Mouse (Mus musculus) macrophage (primary cell): ENCODE results near the gene Nyx. TPM values are rescaled to one million over a fixed set of nuclear protein-coding genes. Genes with fewer than 3 reads are reported as not detected.

Source experiments
- H3K27ac ChIP-seq: fragments of 350-480 bp; formaldehyde crosslinking; 2 replicates; pipeline ENCODE4 v1.9.0; 2021
- H3K36me3 ChIP-seq: fragments of 350-480 bp; formaldehyde crosslinking; 2 replicates; pipeline ENCODE4 v1.9.0; 2021; ENCODE audit errors: inconsistent target
- H3K4me3 ChIP-seq: fragments of 350-480 bp; formaldehyde crosslinking; 2 replicates; pipeline ENCODE4 v1.9.0; 2021; ENCODE audit errors: inconsistent target
- H3K79me2 ChIP-seq: fragments of 350-480 bp; formaldehyde crosslinking; 2 replicates; pipeline ENCODE4 v1.9.0; 2021; ENCODE audit errors: inconsistent target
- WGBS: methylation state at CpG from one replicate; pipeline ENCODE4 v1.1.7; 2026; ENCODE audit warnings: inconsistent platforms; ENCODE audit not compliant: missing documents; 5-methylcytosine and 5-hydroxymethylcytosine counted together
- polyA plus RNA-seq: library from polyadenylated mRNA; stranded (reverse); fragments of 250-400 nt; gene quantifications from 3 replicates; pipeline ENCODE4 v1.2.4, GENCODE M21; 2018; ENCODE audit warnings: inconsistent platforms

Gene Nyx
- polyA plus RNA-seq, 1 experiment from 2014 or later, result not detected

- Histone ChIP-seq H3K79me2 (no peaks in the 10 kb centered on the region), H3K36me3 (no peaks in the 10 kb centered on the region), H3K4me3 (no peak overlapping the region), H3K27ac (peak overlapping the region; percentile 54)
- 63% methylated on average over 5 of the region's 6 CpGs for WGBS
These were observed 50.5 kb downstream of the Nyx start for GRCm38 (mm10) chrX:13516451-13516850.

GRCm38 (mm10) chrX:13518019-13518418, 52.1 kb downstream of the Nyx start:
- Histone ChIP-seq H3K36me3 (no peaks in the 10 kb centered on the region), H3K79me2 (no peaks in the 10 kb centered on the region), H3K27ac (peak overlapping the region; percentile 40), H3K4me3 (no peak overlapping the region)
- 44% methylated on average over 10 of the region's 10 CpGs for WGBS

- Histone ChIP-seq H3K4me3 (no peak overlapping the region), H3K36me3 (no peaks in the 10 kb centered on the region), H3K27ac (no peak overlapping the region), H3K79me2 (no peaks in the 10 kb centered on the region)
- WGBS, result 84% methylated on average over 4 of the region's 4 CpGs
These were observed 53.0 kb downstream of the Nyx start for GRCm38 (mm10) chrX:13518781-13519407.

- H3K4me3 ChIP-seq, result no peak overlapping the region
- no peaks in the 10 kb centered on the region for H3K36me3 ChIP-seq
- H3K27ac ChIP-seq, result no peak overlapping the region
- WGBS, result 80% methylated on average over 3 of the region's 5 CpGs
- no peaks in the 10 kb centered on the region for H3K79me2 ChIP-seq
These were observed 53.5 kb downstream of the Nyx start for GRCm38 (mm10) chrX:13519408-13519783.

- Histone ChIP-seq H3K4me3 (no peak overlapping the region), H3K79me2 (no peaks in the 10 kb centered on the region), H3K36me3 (no peaks in the 10 kb centered on the region), H3K27ac (no peak overlapping the region)
- WGBS, result 89% methylated on average over 4 of the region's 4 CpGs
These were observed 54.7 kb downstream of the Nyx start for GRCm38 (mm10) chrX:13520566-13520965.

- H3K79me2 ChIP-seq, result no peaks in the 10 kb centered on the region
- 97% methylated on average over 7 of the region's 8 CpGs for WGBS
- H3K36me3 ChIP-seq, result no peaks in the 10 kb centered on the region
- no peak overlapping the region for H3K27ac ChIP-seq
- H3K4me3 ChIP-seq, result no peak overlapping the region
These were observed 55.4 kb downstream of the Nyx start for GRCm38 (mm10) chrX:13521288-13521687.

Other genes with a start within 250 kb of the Nyx start
- gene Ddx3x, start 185.1 kb upstream of the Nyx start, polyA plus RNA-seq, result 152 to 160 TPM (median 158 TPM) in 3 replicates
- 10.4 to 30.0 TPM (median 24.8 TPM) in 3 replicates for gene Gpr34, start 166.0 kb downstream of the Nyx start, polyA plus RNA-seq
- gene Gpr82, start 195.3 kb downstream of the Nyx start, polyA plus RNA-seq, result 0.37 to 0.41 TPM in 2 of 3 replicates, not detected in the other